Mouse (Mus musculus): ENCODE measurements around the gene Slfn9. TPM values are rescaled to one million over a fixed set of nuclear protein-coding genes. Genes with fewer than 3 reads are reported as not detected.
"Not testable (repeated sequence)": the region's sequence is repeated elsewhere in the genome, so short reads cannot be mapped to it uniquely, and the experiment has no call there.

Gene Slfn9
- polyA plus RNA-seq, 1 experiment from 2014 or later = 3.7 TPM

GRCm38 (mm10) chr11:82930391-82930955 is 61.2 kb downstream of the Slfn9 start:
- H3K9me3 ChIP-seq; H3K36me3 ChIP-seq; ATAC-seq; H3K4me1 ChIP-seq (replicated peaks); H3K27ac ChIP-seq: not testable (repeated sequence)
- Histone ChIP-seq H3K4me3 (replicated peaks) (peak overlapping the region; percentile 53), H3K9ac (replicated peaks) (peak overlapping the region; percentile 46), H3K27me3 (peaks cover 66% of the 10 kb centered on the region), H3K4me2 (replicated peaks) (peak overlapping the region; percentile 94)
- under 1% methylated on average over 80 of the region's 85 CpGs for WGBS

- Histone ChIP-seq H3K9me3 (no peaks in the 10 kb centered on the region), H3K4me3 (replicated peaks) (peak overlapping the region; percentile 53), H3K4me2 (replicated peaks) (no peak overlapping the region), H3K27ac (no peak overlapping the region), H3K9ac (replicated peaks) (no peak overlapping the region), H3K36me3 (no peaks in the 10 kb centered on the region), H3K4me1 (replicated peaks) (peaks cover 9% of the 10 kb centered on the region), H3K27me3 (peaks cover 63% of the 10 kb centered on the region)
- 50% methylated on average over 3 of the region's 3 CpGs for WGBS
- no peak for ATAC-seq
These were observed 62.0 kb downstream of the Slfn9 start for GRCm38 (mm10) chr11:82929633-82929950.

GRCm38 (mm10) chr11:82928897-82929632 is 62.6 kb downstream of the Slfn9 start:
- Histone ChIP-seq H3K9ac (replicated peaks) (no peak overlapping the region), H3K27me3 (peaks cover 58% of the 10 kb centered on the region), H3K4me2 (replicated peaks) (no peak overlapping the region), H3K27ac (no peak overlapping the region), H3K4me1 (replicated peaks) (peaks cover 9% of the 10 kb centered on the region), H3K36me3 (no peaks in the 10 kb centered on the region), H3K4me3 (replicated peaks) (no peak overlapping the region), H3K9me3 (no peaks in the 10 kb centered on the region)
- no peak for ATAC-seq
- WGBS = 23% methylated on average over 20 of the region's 20 CpGs

Small RNA genes within 50 kb of the gene (microRNA-seq; reads per million reads assigned to microRNA genes)
- gene Gm27598 (not detected), gene Mir7679 (not detected)

Other genes starting within 250 kb of the Slfn9 start
- gene Cct6b, start 227.5 kb downstream of the Slfn9 start, polyA plus RNA-seq (2015; fragmentation: Nextera tagmentation; extraction: Ambion mirVana) = 0.24 and 0.40 TPM in 2 replicates
- 31.3 and 33.0 TPM in 2 replicates for gene Zfp830, start 227.5 kb downstream of the Slfn9 start, polyA plus RNA-seq (2015; fragmentation: Nextera tagmentation; extraction: Ambion mirVana)
- gene Lig3, start 210.7 kb downstream of the Slfn9 start, polyA plus RNA-seq (2015; fragmentation: Nextera tagmentation; extraction: Ambion mirVana) = 31.8 and 36.0 TPM in 2 replicates
- 4.5 and 5.9 TPM in 2 replicates for gene Rffl, start 120.6 kb downstream of the Slfn9 start, polyA plus RNA-seq (2015; fragmentation: Nextera tagmentation; extraction: Ambion mirVana)
- 12.1 and 13.8 TPM in 2 replicates for gene Rad51d, start 101.2 kb downstream of the Slfn9 start, polyA plus RNA-seq (2015; fragmentation: Nextera tagmentation; extraction: Ambion mirVana)
- 0.48 and 0.62 TPM in 2 replicates for gene Fndc8, start 99.7 kb downstream of the Slfn9 start, polyA plus RNA-seq (2015; fragmentation: Nextera tagmentation; extraction: Ambion mirVana)
- 31.2 and 32.2 TPM in 2 replicates for gene Nle1, start 83.4 kb downstream of the Slfn9 start, polyA plus RNA-seq (2015; fragmentation: Nextera tagmentation; extraction: Ambion mirVana)
- gene Unc45b, start 81.3 kb downstream of the Slfn9 start, polyA plus RNA-seq (2015; fragmentation: Nextera tagmentation; extraction: Ambion mirVana) = 0.59 and 0.93 TPM in 2 replicates
- 0.57 and 0.93 TPM in 2 replicates for gene Slfn5, start 40.5 kb downstream of the Slfn9 start, polyA plus RNA-seq (2015; fragmentation: Nextera tagmentation; extraction: Ambion mirVana)
- gene Slfn8, start 29.0 kb upstream of the Slfn9 start, polyA plus RNA-seq (2015; fragmentation: Nextera tagmentation; extraction: Ambion mirVana) = 0.06 and 0.31 TPM in 2 replicates
- 0.98 and 1.6 TPM in 2 replicates for gene Slfn2, start 73.3 kb upstream of the Slfn9 start, polyA plus RNA-seq (2015; fragmentation: Nextera tagmentation; extraction: Ambion mirVana)
- 0.08 and 0.10 TPM in 2 replicates for gene Slfn1, start 125.0 kb upstream of the Slfn9 start, polyA plus RNA-seq (2015; fragmentation: Nextera tagmentation; extraction: Ambion mirVana)
- not detected in 2 replicates for gene Slfn4, start 183.4 kb upstream of the Slfn9 start, polyA plus RNA-seq (2015; fragmentation: Nextera tagmentation; extraction: Ambion mirVana)
- 0.11 TPM in 1 of 2 replicates, not detected in the other for gene Slfn3, start 199.5 kb upstream of the Slfn9 start, polyA plus RNA-seq (2015; fragmentation: Nextera tagmentation; extraction: Ambion mirVana)